Mouse (Mus musculus): Measurements from ENCODE around the gene Nxf1. TPM values are rescaled to one million over a fixed set of nuclear protein-coding genes. Genes with fewer than 3 reads are reported as not detected.

The Nxf1 gene
- total and polyA plus RNA-seq, 3 experiments, result 122 to 296 (median 231) TPM

- H3K4me1 ChIP-seq (ENCODE audit: control insufficient read depth in 1 of 2, insufficient read depth in 2 of 2, low read length in 2 of 2), result peaks cover 0 to 14% of the 10 kb centered on the region in 2 experiments; a peak in 2 of 4 replicates
- H3K9me3 ChIP-seq (replicated peaks; ENCODE audit: insufficient read depth, low read length), result no peaks in the 10 kb centered on the region
- peaks cover 8 to 19% of the 10 kb centered on the region in 2 experiments for H3K36me3 ChIP-seq (ENCODE audit: control insufficient read depth in 1 of 2, insufficient read depth in 2 of 2, low read length in 2 of 2)
- H3K27ac ChIP-seq (ENCODE audit: control insufficient read depth, low read depth, low read length), result peak overlapping the region; percentile 95
- peak overlapping the region; percentile 73 to 84 for H3K4me3 ChIP-seq (ENCODE audit: control insufficient read depth in 1 of 2, insufficient read depth in 1 of 2, low read depth in 2 of 2, low read length in 2 of 2)
- H3K9ac ChIP-seq (ENCODE audit: control insufficient read depth, low read depth, low read length, poor library complexity, severe bottlenecking), result peak overlapping the region; percentile 99
- TF ChIP-seq CTCF (IDR thresholded peaks at IDR 0.05 in 2 of 3, conservative IDR thresholded peaks at IDR 0.05 in 1 of 3; ENCODE audit: control insufficient read depth in 1 of 3, insufficient read depth in 1 of 3, low read depth in 2 of 3, low read length in 3 of 3, poor library complexity in 1 of 3, severe bottlenecking in 1 of 3), result no peak
- peak; percentile 77; the same call in 1 of the 2 replicates for TF ChIP-seq CHD1 (IDR thresholded peaks at IDR 0.05; ENCODE audit: low read depth, low read length)
- no peaks in the 10 kb centered on the region for H3K27me3 ChIP-seq (ENCODE audit: control insufficient read depth in 1 of 2, insufficient read depth in 2 of 2, low read length in 2 of 2)
- peaks cover 21% of the 10 kb centered on the region for H3K79me2 ChIP-seq (ENCODE audit: control insufficient read depth, insufficient read depth, low read length, poor library complexity)
- DNase-seq (ENCODE audit: low read depth, low spot score), result peak; percentile 52
These were observed 18.1 kb downstream of the Nxf1 start for GRCm38 (mm10) chr19:8774951-8775421.

- H3K27ac ChIP-seq (ENCODE audit: control insufficient read depth, low read depth, low read length), result peak within 1 kb of the TSS; percentile 31
- H3K79me2 ChIP-seq (ENCODE audit: control insufficient read depth, insufficient read depth, low read length, poor library complexity), result no peaks in the 10 kb centered on the region; the same call in 1 of the 2 replicates
- peak within 1 kb of the TSS; percentile 72 to 73 for H3K4me3 ChIP-seq (ENCODE audit: control insufficient read depth in 1 of 2, insufficient read depth in 1 of 2, low read depth in 2 of 2, low read length in 2 of 2)
- peaks cover 3 to 7% of the 10 kb centered on the region in 2 experiments; a peak in 1 of 4 replicates for H3K4me1 ChIP-seq (ENCODE audit: control insufficient read depth in 1 of 2, insufficient read depth in 2 of 2, low read length in 2 of 2)
- DNase-seq (ENCODE audit: low read depth, low spot score), result peak; percentile 98
- H3K27me3 ChIP-seq (ENCODE audit: control insufficient read depth in 1 of 2, insufficient read depth in 2 of 2, low read length in 2 of 2), result no peaks in the 10 kb centered on the region
- peaks cover 0 to 4% of the 10 kb centered on the region in 2 experiments; a peak in 1 of 4 replicates for H3K36me3 ChIP-seq (ENCODE audit: control insufficient read depth in 1 of 2, insufficient read depth in 2 of 2, low read length in 2 of 2)
- no peaks in the 10 kb centered on the region for H3K9me3 ChIP-seq (replicated peaks; ENCODE audit: insufficient read depth, low read length)
- peak; percentile 38; the same call in 1 of the 2 replicates for TF ChIP-seq TCF12 (IDR thresholded peaks at IDR 0.05; ENCODE audit: low read depth, low read length)
- no peak for TF ChIP-seq ETS1 (IDR thresholded peaks at IDR 0.05; ENCODE audit: low read depth, low read length)
- 0 out of 2 replicates have a peak, but pooled peaks have one; percentile 27 for TF ChIP-seq ZNF384 (IDR thresholded peaks at IDR 0.05; ENCODE audit: low read depth, low read length)
- TF ChIP-seq USF2 (IDR thresholded peaks at IDR 0.05; ENCODE audit: borderline replicate concordance in 1 of 2, insufficient read depth in 1 of 2, low read depth in 1 of 2, low read length in 2 of 2), result peak; percentile 79 to 93
- TF ChIP-seq GABPA (IDR thresholded peaks at IDR 0.05; ENCODE audit: low read depth, low read length), result no peak
- TF ChIP-seq TBP (IDR thresholded peaks at IDR 0.05; ENCODE audit: low read depth, low read length), result peak; percentile 98
- peak; percentile 67 for TF ChIP-seq NELFE (IDR thresholded peaks at IDR 0.05; ENCODE audit: low read depth, low read length)
- 0 out of 2 replicates have a peak, but pooled peaks have one; percentile 50 for TF ChIP-seq MAZ (IDR thresholded peaks at IDR 0.05; ENCODE audit: low read depth, low read length)
- no peak for TF ChIP-seq CHD2 (IDR thresholded peaks at IDR 0.05; ENCODE audit: low read length)
- peak; percentile 82 for TF ChIP-seq ZMIZ1 (IDR thresholded peaks at IDR 0.05; ENCODE audit: low read depth, low read length)
- peak; percentile 97 for TF ChIP-seq BHLHE40 (IDR thresholded peaks at IDR 0.05; ENCODE audit: borderline replicate concordance, low read depth, low read length)
- TF ChIP-seq SIN3A (IDR thresholded peaks at IDR 0.05; ENCODE audit: low read length), result peak; percentile 94
- 0 out of 2 replicates have a peak, but pooled peaks have one; percentile 16 for TF ChIP-seq ELF1 (IDR thresholded peaks at IDR 0.05; ENCODE audit: low read depth, low read length)
- TF ChIP-seq CTCF (IDR thresholded peaks at IDR 0.05 in 2 of 3, conservative IDR thresholded peaks at IDR 0.05 in 1 of 3; ENCODE audit: control insufficient read depth in 1 of 3, insufficient read depth in 1 of 3, low read depth in 2 of 3, low read length in 3 of 3, poor library complexity in 1 of 3, severe bottlenecking in 1 of 3), result no peak
- peak; percentile 91 for TF ChIP-seq MAX (IDR thresholded peaks at IDR 0.05; ENCODE audit: low read length)
- TF ChIP-seq MXI1 (IDR thresholded peaks at IDR 0.05; ENCODE audit: low read depth, low read length), result peak; percentile 93
- TF ChIP-seq HCFC1 (IDR thresholded peaks at IDR 0.05; ENCODE audit: low read depth, low read length), result peak; percentile 81
- TF ChIP-seq MYC (IDR thresholded peaks at IDR 0.05; ENCODE audit: low read depth, low read length), result peak; percentile 75
- peak; percentile 53; the same call in 1 of the 2 replicates for TF ChIP-seq POLR2AphosphoS2 (IDR thresholded peaks at IDR 0.05; ENCODE audit: low read length)
- TF ChIP-seq USF1 (IDR thresholded peaks at IDR 0.05; ENCODE audit: low read depth, low read length), result peak; percentile 95
- TF ChIP-seq UBTF (IDR thresholded peaks at IDR 0.05; ENCODE audit: borderline replicate concordance, insufficient read depth, low read depth, low read length), result no peak
- peak; percentile 65 to 80; a peak in 3 of 4 replicates for TF ChIP-seq POLR2A (IDR thresholded peaks at IDR 0.05; ENCODE audit: control insufficient read depth in 1 of 2, insufficient read depth in 1 of 2, low read depth in 1 of 2, low read length in 2 of 2, poor library complexity in 1 of 2)
- peak within 1 kb of the TSS; percentile 72 for H3K9ac ChIP-seq (ENCODE audit: control insufficient read depth, low read depth, low read length, poor library complexity, severe bottlenecking)
These were observed 29.3 kb downstream of the Nxf1 start, which contains the start of gene Taf6l for GRCm38 (mm10) chr19:8786008-8786781. Gene Taf6l (minus strand): TSS chr19:8786417.

All from MEL (cell line).